Mouse (Mus musculus) neural tube, embryonic 13.5 days (tissue): ENCODE measurements around the gene Ezh1. TPM values are rescaled to one million over a fixed set of nuclear protein-coding genes. Genes with fewer than 3 reads are reported as not detected.

Experiments used
- ATAC-seq: fragments of 200-750 bp; cut with Nextera tagmentation; 2 replicates; pipeline ENCODE4 v1.8.0; 2017; ENCODE audit warnings: low read depth, mild to moderate bottlenecking, moderate TSS enrichment, moderate library complexity
- H3K27ac ChIP-seq: fragments of 300-500 bp; sonication (generic); replicated peaks from 2 replicates; pipeline ENCODE4 v1.5.1; 2015; ENCODE audit warnings: moderate library complexity, mild to moderate bottlenecking, inconsistent platforms
- H3K27me3 ChIP-seq: fragments of 300-500 bp; sonication (generic); 2 replicates; pipeline ENCODE4 v1.6.1; 2015; ENCODE audit warnings: mild to moderate bottlenecking, inconsistent platforms
- H3K36me3 ChIP-seq: fragments of 300-500 bp; sonication (generic); 2 replicates; pipeline ENCODE4 v1.6.1; 2015; ENCODE audit warnings: mild to moderate bottlenecking, inconsistent platforms
- H3K4me1 ChIP-seq: fragments of 300-500 bp; sonication (generic); replicated peaks from 2 replicates; pipeline ENCODE4 v1.6.1; 2015; ENCODE audit warnings: inconsistent platforms
- H3K4me2 ChIP-seq: fragments of 300-500 bp; sonication (generic); 2 replicates; pipeline ENCODE4 v1.6.1; 2015; ENCODE audit warnings: inconsistent platforms, mild to moderate bottlenecking, moderate library complexity
- H3K4me3 ChIP-seq: fragments of 300-500 bp; sonication (generic); 2 replicates; pipeline ENCODE4 v1.5.1; 2015; ENCODE audit warnings: mild to moderate bottlenecking, inconsistent platforms
- H3K9ac ChIP-seq: fragments of 300-500 bp; sonication (generic); 2 replicates; pipeline ENCODE4 v1.6.1; 2015; ENCODE audit warnings: moderate library complexity, mild to moderate bottlenecking, inconsistent platforms
- H3K9me3 ChIP-seq: fragments of 300-500 bp; sonication (generic); 2 replicates; pipeline ENCODE4 v1.6.1; 2016; ENCODE audit warnings: inconsistent platforms
- WGBS: fragments of 180-500 bp; shearing (Covaris S2); methylation state at CpG from one replicate; pipeline ENCODE4 v1.1.7; 2015; 5-methylcytosine and 5-hydroxymethylcytosine counted together
- polyA plus RNA-seq: library from polyadenylated mRNA; unstranded; fragments of >200 nt; fragmentation: Nextera tagmentation; extraction: Ambion mirVana; gene quantifications from 2 replicates; pipeline ENCODE4 v1.2.1, GENCODE M21; 2015

Gene Ezh1
- polyA plus RNA-seq, 1 experiment from 2014 or later = 15.4 TPM

DNA sequence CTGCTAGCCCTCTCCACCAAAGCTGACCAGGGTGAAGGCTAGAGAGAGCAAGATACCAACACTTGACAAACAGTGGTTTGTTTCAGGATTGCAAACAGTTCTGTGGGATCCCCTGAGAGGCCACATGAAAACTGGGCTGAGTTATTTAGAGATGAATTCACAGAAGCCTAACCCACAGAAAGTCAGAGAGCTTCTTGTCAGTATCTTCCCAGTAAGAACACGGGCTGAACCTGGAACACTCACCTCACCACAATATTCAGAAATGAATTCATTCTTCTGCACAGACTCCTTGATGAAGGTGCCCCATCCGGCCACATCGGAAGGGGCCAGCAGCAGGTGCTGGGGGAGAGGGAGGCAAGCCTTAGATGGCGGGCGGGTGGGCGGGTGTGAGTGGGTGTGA is 31.6 kb downstream of the Ezh1 start:
- Histone ChIP-seq H3K27ac (no peak overlapping the region), H3K9me3 (no peaks in the 10 kb centered on the region), H3K9ac (no peak overlapping the region), H3K27me3 (no peaks in the 10 kb centered on the region), H3K4me1 (peaks cover 20% of the 10 kb centered on the region), H3K4me3 (no peak overlapping the region), H3K4me2 (no peak overlapping the region), H3K36me3 (peaks cover 58% of the 10 kb centered on the region)
- no peak for ATAC-seq
- WGBS = 85% methylated on average over 6 of the region's 6 CpGs

DNA sequence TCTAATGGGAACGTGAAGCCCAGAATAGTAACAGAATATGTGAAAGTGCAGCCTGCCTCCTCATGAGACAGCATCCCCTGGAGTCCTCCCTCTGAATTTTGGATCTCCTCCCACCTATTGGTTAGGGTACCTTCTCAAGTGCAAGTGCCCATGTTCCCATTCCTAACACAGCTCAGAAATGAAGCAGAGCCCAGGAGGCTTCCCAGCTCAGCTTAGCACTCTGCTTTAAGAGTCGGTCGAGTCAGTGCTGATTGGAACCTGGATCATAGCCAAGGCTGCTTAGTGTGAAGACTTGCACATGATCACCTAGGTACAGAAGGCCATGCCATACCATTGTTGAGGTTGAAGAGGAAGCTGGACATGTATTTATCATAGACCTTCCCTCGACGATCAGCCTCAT is 32.1 kb downstream of the Ezh1 start:
- Histone ChIP-seq H3K9me3 (no peaks in the 10 kb centered on the region), H3K4me3 (no peak overlapping the region), H3K9ac (no peak overlapping the region), H3K4me1 (peaks cover 25% of the 10 kb centered on the region), H3K27me3 (no peaks in the 10 kb centered on the region), H3K4me2 (no peak overlapping the region), H3K36me3 (peaks cover 53% of the 10 kb centered on the region), H3K27ac (no peak overlapping the region)
- no peak for ATAC-seq
- 83% methylated on average over 5 of the region's 5 CpGs for WGBS

DNA sequence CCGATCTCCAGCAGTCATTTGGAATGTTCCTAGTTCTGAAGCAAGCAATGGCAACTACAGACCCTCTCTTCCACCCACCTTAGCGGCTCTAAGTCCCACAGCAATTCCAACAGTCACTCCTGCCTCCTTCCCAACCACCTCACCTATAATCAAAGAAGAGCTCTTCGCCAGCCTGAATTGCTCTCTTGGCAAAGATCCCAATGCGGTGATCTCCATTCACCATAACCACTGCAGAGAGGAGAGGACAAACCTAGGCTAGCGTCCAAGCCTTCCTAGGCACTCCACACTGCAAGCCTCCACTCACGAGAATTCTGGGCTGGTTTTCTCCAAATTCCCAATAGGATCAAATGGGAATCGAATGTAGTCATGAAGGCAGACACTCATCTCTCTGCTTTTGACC is 33.2 kb downstream of the Ezh1 start:
- ATAC-seq = no peak
- H3K4me3 ChIP-seq = no peak overlapping the region
- H3K4me2 ChIP-seq = no peak overlapping the region
- peaks cover 42% of the 10 kb centered on the region for H3K36me3 ChIP-seq
- H3K9me3 ChIP-seq = no peaks in the 10 kb centered on the region
- no peak overlapping the region for H3K27ac ChIP-seq
- WGBS = 87% methylated on average over 7 of the region's 7 CpGs
- no peak overlapping the region for H3K9ac ChIP-seq
- peaks cover 35% of the 10 kb centered on the region for H3K4me1 ChIP-seq
- no peaks in the 10 kb centered on the region for H3K27me3 ChIP-seq

DNA sequence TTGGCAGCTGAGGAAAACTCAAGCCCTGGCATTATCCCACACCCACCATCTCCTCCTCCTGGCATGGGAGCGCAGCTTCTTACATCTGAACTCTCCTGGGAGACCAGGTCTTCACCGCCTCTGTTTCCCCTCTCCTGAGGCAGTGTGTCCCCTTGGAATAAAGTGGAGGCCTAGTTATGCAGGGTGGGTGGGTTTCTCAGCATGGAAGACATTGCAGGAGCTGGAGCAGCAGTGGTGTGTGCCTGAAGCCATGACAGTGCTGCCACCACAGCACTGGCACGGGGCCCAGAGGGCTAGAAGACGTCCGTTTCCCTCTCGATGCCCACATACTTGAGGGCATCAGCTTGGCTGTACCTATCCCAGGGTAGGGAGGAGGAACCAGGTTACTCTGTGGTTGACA is 33.6 kb downstream of the Ezh1 start:
- H3K4me3 ChIP-seq = no peak overlapping the region
- H3K9me3 ChIP-seq = no peaks in the 10 kb centered on the region
- H3K36me3 ChIP-seq = peaks cover 38% of the 10 kb centered on the region
- no peak overlapping the region for H3K9ac ChIP-seq
- H3K4me1 ChIP-seq = peaks cover 35% of the 10 kb centered on the region
- no peak overlapping the region for H3K27ac ChIP-seq
- WGBS = 92% methylated on average over 6 of the region's 6 CpGs
- no peak for ATAC-seq
- H3K27me3 ChIP-seq = no peaks in the 10 kb centered on the region
- H3K4me2 ChIP-seq = no peak overlapping the region

DNA sequence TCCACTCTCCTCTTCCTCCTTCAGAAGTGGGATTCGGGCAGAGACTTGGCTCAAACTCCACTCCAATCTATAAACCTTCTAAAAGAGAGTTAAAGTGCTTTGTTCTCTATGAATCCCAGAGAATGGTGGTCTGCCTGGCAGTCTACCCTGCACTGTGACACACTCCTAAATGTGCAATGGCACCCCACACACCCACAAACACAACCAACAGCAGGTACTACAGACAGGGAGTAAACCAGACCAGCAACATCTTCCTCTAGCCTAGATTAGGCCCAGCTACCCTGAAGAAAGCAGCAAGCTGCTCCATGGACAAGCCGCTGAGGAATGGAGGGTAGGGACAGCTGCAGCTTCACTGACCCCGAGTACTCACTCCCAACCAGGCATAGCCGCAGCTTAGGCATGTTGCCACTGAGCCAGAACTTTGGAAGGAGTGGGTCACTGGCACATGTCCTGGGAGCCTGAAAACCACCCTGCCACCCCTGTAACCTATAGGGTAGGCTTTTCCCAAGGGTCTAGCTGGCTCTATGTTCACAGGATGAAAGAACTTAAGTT is 34.3 kb downstream of the Ezh1 start:
- H3K36me3 ChIP-seq = peaks cover 35% of the 10 kb centered on the region
- no peak for ATAC-seq
- WGBS = 81% methylated on average over 4 of the region's 4 CpGs

DNA sequence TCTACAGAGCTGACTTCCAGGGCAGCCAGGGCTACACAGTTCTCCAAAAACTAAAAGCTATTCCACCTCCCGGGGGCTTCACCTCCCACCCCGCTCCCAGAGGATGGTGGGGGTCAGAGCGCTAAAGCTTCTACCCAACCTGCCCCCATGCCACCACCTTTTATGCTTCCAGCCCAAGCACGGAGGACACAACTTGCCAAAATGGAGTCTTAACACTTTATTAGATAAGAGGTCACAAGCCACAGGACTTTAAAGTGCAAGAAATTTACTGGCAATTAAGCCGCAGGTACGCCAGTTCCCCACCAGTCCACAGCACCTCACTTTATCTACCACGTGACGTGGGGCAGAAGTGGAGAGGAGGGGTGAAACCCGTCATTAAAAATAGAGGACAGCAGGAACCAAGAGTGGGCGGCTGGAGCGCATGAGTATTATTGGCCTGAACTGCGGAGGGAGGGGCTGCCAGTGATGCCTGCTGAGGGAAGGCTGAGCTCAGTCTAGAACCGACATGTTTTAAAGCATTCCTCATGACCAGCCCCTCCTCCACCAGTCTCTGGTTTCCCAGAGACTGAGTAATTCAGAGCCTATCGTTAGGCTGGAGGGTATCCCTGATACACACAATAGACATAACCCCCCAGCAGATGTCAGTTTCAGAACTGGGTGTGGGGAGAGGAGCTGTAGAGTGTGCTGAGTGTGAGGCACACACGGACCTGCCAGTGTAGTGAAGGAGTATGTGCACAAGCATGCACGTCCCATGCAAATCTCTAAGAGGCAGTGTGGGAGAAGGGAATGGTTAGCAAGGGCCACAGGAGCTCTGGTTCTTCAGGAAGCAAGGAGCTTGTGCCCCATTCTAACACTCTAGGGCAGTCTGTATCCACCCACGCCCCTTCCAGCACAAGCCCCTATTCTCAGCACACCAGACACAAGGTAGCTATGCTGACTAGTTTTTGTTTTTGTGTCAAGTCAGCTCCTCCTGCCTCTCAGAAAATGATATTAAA is 35.1 kb downstream of the Ezh1 start:
- H3K27ac ChIP-seq = peak overlapping the region; percentile 84
- peaks cover 35% of the 10 kb centered on the region for H3K36me3 ChIP-seq
- 39% methylated on average over 17 of the region's 17 CpGs for WGBS
- peaks cover 35% of the 10 kb centered on the region for H3K4me1 ChIP-seq
- no peak overlapping the region for H3K4me3 ChIP-seq
- H3K27me3 ChIP-seq = no peaks in the 10 kb centered on the region
- no peak overlapping the region for H3K4me2 ChIP-seq
- H3K9me3 ChIP-seq = no peaks in the 10 kb centered on the region
- no peak for ATAC-seq
- H3K9ac ChIP-seq = no peak overlapping the region

More for the DNA sequence above, 34.3 kb downstream of the Ezh1 start:
- Histone ChIP-seq H3K4me2 (no peak overlapping the region), H3K9ac (no peak overlapping the region), H3K9me3 (no peaks in the 10 kb centered on the region), H3K27me3 (no peaks in the 10 kb centered on the region), H3K4me1 (peaks cover 35% of the 10 kb centered on the region), H3K27ac (no peak overlapping the region), H3K4me3 (no peak overlapping the region)

DNA sequence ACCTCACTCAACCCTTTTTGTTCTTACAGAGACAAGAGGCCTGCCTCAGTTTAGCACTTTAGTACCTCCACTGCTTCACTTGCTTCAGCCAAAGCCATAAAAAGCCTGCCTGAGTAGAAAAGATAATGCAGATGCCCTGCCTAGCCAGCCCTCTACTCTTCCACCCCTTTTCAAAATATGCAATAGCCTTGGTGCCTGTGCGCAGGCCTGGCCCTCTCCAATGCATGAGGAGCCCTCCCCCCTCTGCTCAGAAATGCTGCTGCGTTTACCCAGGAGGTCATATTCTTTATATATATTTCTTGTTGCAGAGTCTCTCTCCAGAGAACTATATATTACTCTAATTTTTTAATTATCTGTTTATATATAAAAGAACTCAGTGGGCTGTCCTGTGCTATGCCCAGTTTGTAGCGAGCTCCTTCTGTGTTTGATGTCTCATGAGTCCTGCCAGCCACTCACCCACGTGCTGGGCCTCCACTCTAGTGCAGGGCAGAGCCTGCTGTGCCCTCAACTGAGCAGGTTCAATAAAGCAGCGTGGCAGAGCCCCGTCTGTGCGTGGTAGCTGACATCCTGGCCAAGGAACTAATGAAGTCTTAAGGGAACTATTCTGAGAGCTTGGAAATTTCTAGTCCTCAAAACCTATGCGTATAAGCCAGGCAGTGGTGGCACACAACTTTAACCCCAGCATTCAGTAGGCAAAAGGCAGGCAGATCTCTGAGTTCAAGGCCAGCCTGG is 35.9 kb downstream of the Ezh1 start:
- Histone ChIP-seq H3K36me3 (peaks cover 27% of the 10 kb centered on the region), H3K9me3 (no peaks in the 10 kb centered on the region), H3K9ac (no peak overlapping the region; the same call in 1 of the 2 replicates), H3K4me3 (no peak overlapping the region), H3K27me3 (no peaks in the 10 kb centered on the region), H3K27ac (peak overlapping the region; percentile 84), H3K4me1 (peaks cover 35% of the 10 kb centered on the region), H3K4me2 (no peak overlapping the region)
- ATAC-seq = 0 out of 2 replicates have a peak, but pooled peaks have one; percentile 38
- WGBS = 17% methylated on average over 8 of the region's 8 CpGs

DNA sequence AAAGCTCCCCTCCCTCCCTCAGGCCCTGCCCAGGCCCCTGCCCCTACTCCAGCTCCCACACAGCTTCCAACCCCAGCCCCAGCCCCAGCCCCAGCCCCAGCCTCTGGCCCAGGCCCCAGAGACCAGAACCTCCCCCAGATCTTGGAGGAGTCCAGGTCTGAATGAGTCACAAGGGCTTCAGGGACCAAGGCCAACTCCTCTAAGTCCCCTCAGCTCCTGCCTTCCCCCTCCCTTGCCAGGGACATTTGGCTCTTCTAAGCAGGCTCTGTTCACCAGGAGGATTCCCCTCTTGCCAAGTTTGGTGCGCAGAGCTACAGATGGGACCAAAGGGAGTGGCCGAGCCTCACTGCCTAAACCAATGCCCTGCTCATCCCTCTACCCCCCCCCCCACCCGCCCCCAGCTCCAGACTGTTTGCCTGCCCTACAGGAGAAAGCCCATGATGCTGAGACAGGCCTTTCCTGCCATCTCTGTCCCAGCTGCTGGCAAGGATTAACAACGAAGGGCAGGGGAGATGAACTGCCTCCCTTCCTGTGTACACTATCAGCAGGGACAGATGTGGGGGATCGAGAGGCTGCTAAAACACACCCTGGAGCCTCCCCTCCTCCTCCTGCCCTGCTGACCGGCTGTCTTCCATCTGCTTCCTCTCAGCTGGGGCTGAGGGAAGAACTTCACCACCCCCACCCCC is 36.6 kb downstream of the Ezh1 start:
- H3K36me3 ChIP-seq = peaks cover 20% of the 10 kb centered on the region
- no peaks in the 10 kb centered on the region for H3K9me3 ChIP-seq
- ATAC-seq = peak; percentile 69
- no peak overlapping the region for H3K4me3 ChIP-seq
- no peak overlapping the region for H3K4me2 ChIP-seq
- peak overlapping the region; percentile 84 for H3K27ac ChIP-seq
- H3K4me1 ChIP-seq = peaks cover 35% of the 10 kb centered on the region
- H3K27me3 ChIP-seq = no peaks in the 10 kb centered on the region
- WGBS = 7% methylated on average over 6 of the region's 6 CpGs
- H3K9ac ChIP-seq = peak overlapping the region; percentile 41; the same call in 1 of the 2 replicates

DNA sequence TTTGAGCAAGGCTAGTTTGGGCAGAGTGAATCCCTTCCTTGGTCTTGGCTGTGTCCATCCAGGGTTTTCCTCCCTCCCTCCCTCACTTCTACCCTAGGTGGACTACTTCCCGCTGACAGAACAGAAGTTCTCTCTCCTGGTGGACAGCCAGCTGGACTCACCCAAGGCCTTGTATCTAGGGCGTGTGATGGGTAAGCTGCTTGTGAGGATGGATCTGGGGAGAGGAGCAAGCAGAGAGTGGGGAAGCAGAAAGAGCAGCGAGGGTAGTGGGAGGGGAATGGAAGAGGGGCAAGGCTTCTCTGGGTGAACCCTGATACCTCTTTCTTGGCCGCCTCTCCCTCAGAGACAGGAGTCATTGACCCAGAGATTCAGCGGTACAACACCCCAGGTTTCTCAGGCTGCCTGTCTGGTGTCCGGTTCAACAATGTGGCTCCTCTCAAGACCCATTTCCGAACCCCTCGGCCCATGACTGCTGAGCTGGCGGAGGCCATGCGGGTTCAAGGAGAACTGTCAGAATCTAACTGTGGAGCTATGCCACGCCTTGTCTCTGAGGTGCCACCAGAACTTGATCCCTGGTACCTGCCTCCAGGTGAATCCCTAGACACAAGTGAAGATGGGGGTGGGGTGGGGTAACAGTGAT is 38.0 kb downstream of the Ezh1 start:
- Histone ChIP-seq H3K4me3 (no peak overlapping the region), H3K27ac (peak overlapping the region; percentile 84; the same call in 1 of the 2 replicates), H3K27me3 (no peaks in the 10 kb centered on the region), H3K4me2 (no peak overlapping the region), H3K36me3 (peaks cover 10% of the 10 kb centered on the region), H3K9ac (no peak overlapping the region), H3K9me3 (no peaks in the 10 kb centered on the region), H3K4me1 (peaks cover 35% of the 10 kb centered on the region)
- WGBS = 88% methylated on average over 11 of the region's 11 CpGs
- ATAC-seq = no peak

DNA sequence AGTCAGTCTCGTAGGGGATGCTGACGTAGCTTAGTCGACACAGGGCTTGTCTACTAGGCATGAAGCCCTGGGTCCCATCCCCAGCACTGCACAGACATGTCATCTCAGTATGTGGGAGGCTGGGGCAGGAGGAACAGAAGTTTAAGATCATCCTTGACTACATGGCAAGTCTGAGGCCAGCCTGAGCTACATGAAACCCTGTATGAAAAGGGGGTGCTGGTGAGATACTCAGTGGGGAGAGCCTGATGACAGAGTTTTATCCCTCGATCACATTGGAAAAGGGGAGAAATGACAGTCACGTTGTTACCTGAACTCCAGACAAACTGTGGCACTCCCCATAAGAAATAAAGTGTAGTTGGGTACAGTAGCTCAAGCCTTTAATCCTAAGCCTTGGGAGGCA is 38.7 kb downstream of the Ezh1 start:
- Histone ChIP-seq H3K36me3 (peaks cover 10% of the 10 kb centered on the region), H3K27ac (no peak overlapping the region), H3K4me2 (no peak overlapping the region), H3K9me3 (no peaks in the 10 kb centered on the region), H3K9ac (no peak overlapping the region), H3K4me1 (peaks cover 35% of the 10 kb centered on the region), H3K27me3 (peaks cover 5% of the 10 kb centered on the region; the same call in 1 of the 2 replicates), H3K4me3 (no peak overlapping the region)
- ATAC-seq = no peak
- 92% methylated on average over 5 of the region's 5 CpGs for WGBS

DNA sequence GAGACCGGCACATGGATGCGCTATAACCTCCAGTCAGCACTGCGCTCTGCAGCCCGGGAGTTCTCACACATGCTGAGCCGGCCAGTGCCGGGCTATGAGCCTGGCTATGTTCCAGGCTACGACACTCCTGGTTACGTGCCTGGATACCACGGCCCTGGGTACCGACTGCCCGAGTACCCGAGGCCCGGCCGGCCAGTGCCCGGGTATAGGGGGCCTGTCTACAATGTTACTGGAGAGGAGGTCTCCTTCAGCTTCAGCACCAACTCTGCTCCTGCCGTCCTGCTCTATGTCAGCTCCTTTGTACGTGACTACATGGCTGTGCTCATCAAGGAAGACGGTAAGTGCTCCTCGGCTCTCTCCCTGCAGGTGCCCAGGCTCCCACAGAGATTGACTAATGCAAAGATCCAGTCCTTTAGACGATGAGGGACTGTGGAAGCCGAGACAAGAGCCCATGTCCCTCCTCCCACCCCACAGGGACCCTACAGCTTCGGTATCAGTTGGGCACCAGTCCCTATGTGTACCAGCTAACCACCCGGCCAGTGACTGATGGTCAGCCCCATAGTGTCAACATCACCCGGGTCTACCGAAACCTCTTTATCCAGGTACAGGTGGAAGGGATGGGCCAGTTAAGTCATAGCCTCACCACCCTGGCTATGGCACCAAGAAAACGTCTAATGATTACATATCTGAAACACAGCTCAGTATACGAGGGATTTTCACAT is 39.6 kb downstream of the Ezh1 start:
- H3K27me3 ChIP-seq = peaks cover 9% of the 10 kb centered on the region
- H3K4me1 ChIP-seq = peaks cover 35% of the 10 kb centered on the region
- no peak overlapping the region for H3K4me2 ChIP-seq
- H3K27ac ChIP-seq = no peak overlapping the region
- no peak overlapping the region for H3K4me3 ChIP-seq
- WGBS = 86% methylated on average over 27 of the region's 27 CpGs
- peaks cover 10% of the 10 kb centered on the region for H3K36me3 ChIP-seq
- H3K9me3 ChIP-seq = no peaks in the 10 kb centered on the region
- no peak for ATAC-seq
- H3K9ac ChIP-seq = no peak overlapping the region
